Mouse (Mus musculus) kidney, embryonic 15.5 days (tissue): ENCODE results near the gene Ctrc. TPM values are rescaled to one million over a fixed set of nuclear protein-coding genes. Genes with fewer than 3 reads are reported as not detected.

Experiments used
- ATAC-seq: fragments of 200-750 bp; cut with Nextera tagmentation; replicated peaks from 2 replicates; pipeline ENCODE4 v1.8.0; 2017; ENCODE audit warnings: moderate TSS enrichment; ENCODE audit not compliant: low FRiP score
- H3K27ac ChIP-seq: fragments of 300-500 bp; sonication (generic); 2 replicates; pipeline ENCODE4 v1.5.1; 2015; ENCODE audit warnings: mild to moderate bottlenecking, inconsistent platforms
- H3K27me3 ChIP-seq: fragments of 300-500 bp; sonication (generic); 2 replicates; pipeline ENCODE4 v1.6.1; 2015; ENCODE audit warnings: inconsistent platforms
- H3K36me3 ChIP-seq: fragments of 300-500 bp; sonication (generic); 2 replicates; pipeline ENCODE4 v1.6.1; 2015; ENCODE audit warnings: inconsistent platforms
- H3K4me1 ChIP-seq: fragments of 300-500 bp; sonication (generic); 2 replicates; pipeline ENCODE4 v1.6.1; 2015; ENCODE audit warnings: inconsistent platforms
- H3K4me2 ChIP-seq: fragments of 300-500 bp; sonication (generic); 2 replicates; pipeline ENCODE4 v1.6.1; 2015; ENCODE audit warnings: moderate library complexity, mild to moderate bottlenecking, inconsistent platforms
- H3K4me3 ChIP-seq: fragments of 300-500 bp; sonication (generic); replicated peaks from 2 replicates; pipeline ENCODE4 v1.5.1; 2015; ENCODE audit warnings: mild to moderate bottlenecking, inconsistent platforms
- H3K9ac ChIP-seq: fragments of 300-500 bp; sonication (generic); 2 replicates; pipeline ENCODE4 v1.6.1; 2015; ENCODE audit warnings: mild to moderate bottlenecking, inconsistent platforms
- H3K9me3 ChIP-seq: fragments of 300-500 bp; sonication (generic); replicated peaks from 2 replicates; pipeline ENCODE4 v1.6.1; 2016; ENCODE audit warnings: inconsistent platforms
- WGBS: fragments of 180-500 bp; shearing (Covaris S2); methylation state at CpG from one replicate; pipeline ENCODE4 v1.1.7; 2015; ENCODE audit warnings: mixed read lengths; 5-methylcytosine and 5-hydroxymethylcytosine counted together
- polyA plus RNA-seq: library from polyadenylated mRNA; unstranded; fragments of >200 nt; fragmentation: Nextera tagmentation; extraction: Ambion mirVana; gene quantifications from 2 replicates; pipeline ENCODE4 v1.2.1, GENCODE M21; 2015

Gene Ctrc
- polyA plus RNA-seq, 1 experiment from 2014 or later, result not detected

- H3K36me3 ChIP-seq, result peaks cover 22% of the 10 kb centered on the region
- no peaks in the 10 kb centered on the region for H3K27me3 ChIP-seq
- H3K4me2 ChIP-seq, result no peak overlapping the region
- 88% methylated on average over 5 of the region's 5 CpGs for WGBS
- no peak for ATAC-seq
- H3K9me3 ChIP-seq, result no peaks in the 10 kb centered on the region
- no peak overlapping the region for H3K9ac ChIP-seq
- H3K4me1 ChIP-seq, result peaks cover 24% of the 10 kb centered on the region
- H3K27ac ChIP-seq, result no peak overlapping the region
- H3K4me3 ChIP-seq, result no peak overlapping the region
These were observed 18.8 kb upstream of the Ctrc start for GRCm38 (mm10) chr4:141865006-141865405.

DNA sequence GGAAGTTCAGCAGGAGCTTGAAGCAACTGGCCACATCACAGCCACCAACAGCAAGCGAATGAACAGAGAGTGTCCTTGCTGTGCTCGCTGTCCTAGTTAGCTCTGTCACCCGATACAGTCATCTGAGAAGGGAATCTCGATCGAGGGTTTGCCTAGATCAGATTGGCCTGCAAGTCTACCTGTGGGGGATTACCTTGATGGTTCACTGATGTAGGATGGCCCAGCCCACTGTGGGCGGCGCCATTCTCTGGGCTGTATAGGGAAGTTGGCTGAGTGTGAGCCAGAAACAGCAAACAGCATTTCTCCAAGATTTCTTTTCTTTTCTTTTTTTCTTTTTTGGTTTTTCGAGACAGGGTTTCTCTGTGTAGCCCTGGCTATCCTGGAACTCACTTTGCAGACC, 18.3 kb upstream of the Ctrc start:
- H3K9me3 ChIP-seq, result no peaks in the 10 kb centered on the region
- ATAC-seq, result no peak
- 87% methylated on average over 8 of the region's 8 CpGs for WGBS
- H3K27ac ChIP-seq, result no peak overlapping the region
- H3K4me2 ChIP-seq, result no peak overlapping the region
- no peak overlapping the region for H3K9ac ChIP-seq
- H3K4me3 ChIP-seq, result no peak overlapping the region
- H3K4me1 ChIP-seq, result peaks cover 20% of the 10 kb centered on the region
- H3K36me3 ChIP-seq, result peaks cover 27% of the 10 kb centered on the region
- no peaks in the 10 kb centered on the region for H3K27me3 ChIP-seq

DNA sequence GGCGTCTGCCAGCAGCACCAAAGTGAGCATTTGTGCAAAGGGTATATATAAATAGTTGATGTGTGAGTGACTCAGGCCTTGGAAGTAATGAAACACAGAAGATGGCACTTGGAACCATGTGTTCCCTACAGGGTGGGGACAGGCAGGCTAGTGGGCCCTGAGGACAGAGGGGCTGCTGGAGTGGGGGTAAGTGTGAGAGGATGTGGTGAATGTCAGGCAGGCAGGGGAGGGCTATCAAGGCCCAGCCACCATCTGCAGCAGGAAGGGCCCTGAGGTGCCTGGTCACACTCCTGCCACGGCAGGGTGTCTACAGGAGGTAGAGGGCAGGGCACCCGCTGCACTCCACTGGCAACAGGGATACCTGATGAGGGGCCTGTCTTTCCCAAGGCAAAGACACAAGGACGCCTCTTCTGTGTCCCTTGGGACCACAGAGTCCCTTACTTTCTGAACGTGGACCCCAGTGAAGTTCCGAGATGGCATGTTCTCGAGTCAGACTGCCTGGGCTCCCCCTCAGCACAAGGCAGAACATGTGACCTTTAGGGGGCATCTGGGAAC, 17.6 kb upstream of the Ctrc start:
- Histone ChIP-seq H3K4me2 (no peak overlapping the region), H3K9me3 (no peaks in the 10 kb centered on the region), H3K9ac (no peak overlapping the region), H3K4me3 (no peak overlapping the region), H3K27ac (no peak overlapping the region), H3K4me1 (peaks cover 20% of the 10 kb centered on the region), H3K36me3 (peaks cover 34% of the 10 kb centered on the region), H3K27me3 (no peaks in the 10 kb centered on the region)
- 81% methylated on average over 7 of the region's 7 CpGs for WGBS
- ATAC-seq, result no peak

GRCm38 (mm10) chr4:141862867-141863266, 16.7 kb upstream of the Ctrc start:
- no peak overlapping the region for H3K27ac ChIP-seq
- peaks cover 38% of the 10 kb centered on the region for H3K36me3 ChIP-seq

DNA sequence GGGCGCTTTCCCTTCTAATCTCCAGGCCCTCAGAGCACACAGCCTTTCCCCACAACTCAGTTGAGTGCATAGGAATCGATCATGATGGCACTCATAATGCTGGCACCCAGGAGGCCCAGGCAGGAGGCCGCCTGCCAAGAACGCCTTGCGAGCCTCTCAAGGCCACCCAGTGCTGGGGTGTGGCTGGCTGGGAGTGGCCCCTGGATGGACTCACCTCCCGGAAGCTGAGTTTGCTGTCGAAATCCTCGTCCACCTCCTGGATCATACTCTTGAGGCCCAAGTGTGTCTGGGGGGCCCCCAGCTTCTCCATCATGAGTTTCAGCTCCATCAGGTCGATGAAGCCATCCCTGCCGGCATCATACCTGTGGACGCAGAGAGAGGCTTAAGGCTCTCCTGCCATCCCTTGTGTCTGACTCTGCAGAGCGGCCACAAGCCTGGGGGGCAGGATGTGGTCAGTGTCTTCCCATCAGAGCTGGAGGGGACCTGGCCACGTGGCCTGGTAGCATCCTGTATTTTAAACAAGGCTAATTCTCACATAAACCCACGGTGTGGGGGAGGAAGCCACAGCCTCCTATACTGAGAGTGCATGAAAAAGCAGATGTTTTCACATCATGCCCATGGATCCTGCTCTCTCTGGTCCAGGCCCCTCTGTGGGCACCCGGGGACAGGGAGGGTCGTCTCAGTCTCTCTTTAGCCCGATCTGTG, 15.6 kb upstream of the Ctrc start:
- no peak overlapping the region for H3K4me3 ChIP-seq
- no peaks in the 10 kb centered on the region for H3K27me3 ChIP-seq
- H3K9me3 ChIP-seq, result no peaks in the 10 kb centered on the region
- no peak overlapping the region for H3K4me2 ChIP-seq
- 86% methylated on average over 17 of the region's 17 CpGs for WGBS
- no peak overlapping the region for H3K27ac ChIP-seq
- H3K9ac ChIP-seq, result no peak overlapping the region
- no peak for ATAC-seq
- H3K4me1 ChIP-seq, result peaks cover 10% of the 10 kb centered on the region
- H3K36me3 ChIP-seq, result peaks cover 40% of the 10 kb centered on the region

More at GRCm38 (mm10) chr4:141862867-141863266, 16.7 kb upstream of the Ctrc start:
- H3K9ac ChIP-seq, result no peak overlapping the region
- H3K9me3 ChIP-seq, result no peaks in the 10 kb centered on the region
- no peaks in the 10 kb centered on the region for H3K27me3 ChIP-seq
- H3K4me1 ChIP-seq, result peaks cover 18% of the 10 kb centered on the region
- no peak overlapping the region for H3K4me2 ChIP-seq
- 88% methylated on average over 5 of the region's 5 CpGs for WGBS
- H3K4me3 ChIP-seq, result no peak overlapping the region
- no peak for ATAC-seq

DNA sequence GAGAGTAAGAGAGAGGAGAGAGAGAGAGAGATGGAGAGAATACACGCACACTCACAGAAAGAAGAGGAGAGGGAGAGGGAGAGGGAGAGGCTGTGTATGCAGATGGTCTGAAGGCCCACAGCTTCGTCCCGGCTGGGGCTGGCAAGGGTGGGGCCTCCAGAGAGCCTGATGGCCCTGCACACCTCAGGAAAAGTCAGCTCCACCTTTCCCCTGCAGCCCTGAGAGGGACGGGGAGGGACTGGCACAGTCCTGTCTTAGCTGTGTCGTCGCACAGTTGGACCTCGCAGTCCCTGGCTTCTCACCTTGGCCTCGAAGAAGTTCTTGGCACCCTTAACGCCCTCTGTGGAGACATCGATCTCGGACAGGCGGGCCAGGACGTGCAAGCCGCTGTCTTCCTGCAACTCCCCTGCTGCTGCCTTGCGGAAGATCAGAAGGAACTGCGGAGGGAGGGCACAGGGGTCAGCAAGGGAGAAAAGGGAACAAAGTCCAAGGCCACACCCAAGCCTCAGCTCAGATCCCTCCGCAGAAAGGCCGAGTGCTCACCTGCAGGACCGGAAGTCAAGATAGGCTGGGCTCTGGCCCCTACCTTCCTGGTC, 14.2 kb upstream of the Ctrc start:
- no peak for ATAC-seq
- Histone ChIP-seq H3K27ac (no peak overlapping the region), H3K4me1 (0 out of 2 replicates have a peak, but pooled peaks cover 7% of the 10 kb centered on the region), H3K4me3 (no peak overlapping the region), H3K27me3 (no peaks in the 10 kb centered on the region), H3K36me3 (peaks cover 40% of the 10 kb centered on the region), H3K9ac (no peak overlapping the region), H3K4me2 (no peak overlapping the region), H3K9me3 (no peaks in the 10 kb centered on the region)
- 64% methylated on average over 19 of the region's 19 CpGs for WGBS

- ATAC-seq, result no peak
- no peak overlapping the region for H3K4me2 ChIP-seq
- H3K36me3 ChIP-seq, result peaks cover 40% of the 10 kb centered on the region
- no peak overlapping the region for H3K4me3 ChIP-seq
- no peak overlapping the region for H3K27ac ChIP-seq
- H3K4me1 ChIP-seq, result 0 out of 2 replicates have a peak, but pooled peaks cover 7% of the 10 kb centered on the region
- no peaks in the 10 kb centered on the region for H3K9me3 ChIP-seq
- 89% methylated on average over 14 of the region's 14 CpGs for WGBS
- no peaks in the 10 kb centered on the region for H3K27me3 ChIP-seq
- H3K9ac ChIP-seq, result no peak overlapping the region
These were observed 13.2 kb upstream of the Ctrc start for GRCm38 (mm10) chr4:141859351-141859750.

DNA sequence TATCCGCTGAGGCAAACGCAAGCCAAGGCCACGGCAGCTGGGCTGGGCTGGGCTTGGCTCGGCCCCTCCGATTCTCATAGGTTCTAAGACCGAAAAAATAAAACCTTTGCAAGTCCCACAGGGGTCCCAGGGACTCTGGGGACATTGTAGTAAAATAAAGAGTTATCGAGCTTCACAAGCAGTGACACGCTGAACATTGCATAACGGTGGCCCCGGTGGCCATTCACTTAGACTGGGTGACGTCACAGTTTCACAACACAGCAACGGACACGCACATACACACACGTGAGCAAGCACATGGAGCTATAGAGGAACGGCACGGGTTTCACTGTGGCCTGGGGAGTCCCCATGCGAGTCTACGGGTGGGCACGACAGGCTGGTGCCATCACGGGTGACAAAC, 12.3 kb upstream of the Ctrc start:
- no peaks in the 10 kb centered on the region for H3K27me3 ChIP-seq
- WGBS, result 86% methylated on average over 20 of the region's 20 CpGs

GRCm38 (mm10) chr4:141857422-141857930, 11.3 kb upstream of the Ctrc start:
- Histone ChIP-seq H3K4me3 (no peak overlapping the region), H3K27me3 (no peaks in the 10 kb centered on the region), H3K4me2 (no peak overlapping the region), H3K36me3 (peaks cover 40% of the 10 kb centered on the region), H3K9ac (no peak overlapping the region), H3K27ac (0 out of 2 replicates have a peak overlapping the region, but pooled peaks have one; percentile 3), H3K4me1 (0 out of 2 replicates have a peak, but pooled peaks cover 4% of the 10 kb centered on the region), H3K9me3 (no peaks in the 10 kb centered on the region)
- WGBS, result 20% methylated on average over 10 of the region's 10 CpGs
- peak; percentile 55 for ATAC-seq

More for the DNA sequence above, 12.3 kb upstream of the Ctrc start:
- Histone ChIP-seq H3K9me3 (no peaks in the 10 kb centered on the region), H3K27ac (no peak overlapping the region), H3K4me1 (0 out of 2 replicates have a peak, but pooled peaks cover 7% of the 10 kb centered on the region), H3K4me3 (no peak overlapping the region), H3K9ac (no peak overlapping the region), H3K4me2 (no peak overlapping the region), H3K36me3 (peaks cover 40% of the 10 kb centered on the region)
- no peak for ATAC-seq

- 86% methylated on average over 9 of the region's 9 CpGs for WGBS
- ATAC-seq, result no peak
- Histone ChIP-seq H3K27me3 (no peaks in the 10 kb centered on the region), H3K4me2 (no peak overlapping the region), H3K4me3 (no peak overlapping the region), H3K9ac (no peak overlapping the region), H3K4me1 (0 out of 2 replicates have a peak, but pooled peaks cover 4% of the 10 kb centered on the region), H3K36me3 (0 out of 2 replicates have a peak, but pooled peaks cover 5% of the 10 kb centered on the region), H3K27ac (no peak overlapping the region), H3K9me3 (no peaks in the 10 kb centered on the region)
These were observed 7.3 kb upstream of the Ctrc start for GRCm38 (mm10) chr4:141853437-141853836.

- WGBS, result 70% methylated on average over 5 of the region's 5 CpGs
- Histone ChIP-seq H3K9me3 (no peaks in the 10 kb centered on the region), H3K9ac (no peak overlapping the region), H3K4me2 (no peak overlapping the region), H3K4me3 (no peak overlapping the region), H3K36me3 (no peaks in the 10 kb centered on the region), H3K27me3 (no peaks in the 10 kb centered on the region), H3K27ac (no peak overlapping the region), H3K4me1 (no peaks in the 10 kb centered on the region)
- ATAC-seq, result no peak
These were observed 11.5 kb downstream of the Ctrc start for GRCm38 (mm10) chr4:141834536-141835095.

DNA sequence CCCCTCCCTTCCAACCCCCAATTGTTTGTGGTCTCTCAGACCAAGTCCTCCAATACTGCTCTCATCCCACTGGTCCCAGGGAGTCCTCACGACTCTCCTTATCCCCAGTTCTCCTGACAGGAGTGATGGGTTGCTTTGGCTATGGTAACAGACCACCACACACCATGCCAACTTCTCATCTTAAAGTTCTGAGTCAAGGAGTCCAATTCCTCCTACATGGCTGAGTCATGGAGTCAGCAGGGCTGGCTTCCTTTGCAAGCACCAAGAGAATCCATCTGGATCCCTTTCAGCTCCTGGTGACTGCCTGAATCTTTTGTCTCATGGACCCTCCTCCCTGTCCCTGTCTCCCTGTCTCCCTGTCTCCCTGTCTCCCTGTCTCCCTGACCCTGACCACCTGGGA, 12.2 kb downstream of the Ctrc start:
- Histone ChIP-seq H3K9ac (no peak overlapping the region), H3K4me3 (no peak overlapping the region), H3K36me3 (no peaks in the 10 kb centered on the region), H3K4me1 (no peaks in the 10 kb centered on the region), H3K27me3 (no peaks in the 10 kb centered on the region), H3K9me3 (no peaks in the 10 kb centered on the region), H3K4me2 (no peak overlapping the region), H3K27ac (no peak overlapping the region)
- 42% methylated on average over 1 of the region's 1 CpGs for WGBS
- ATAC-seq, result no peak
